Mouse (Mus musculus): ENCODE measurements around the gene Map2k7.

Map2k7 gene

DNA sequence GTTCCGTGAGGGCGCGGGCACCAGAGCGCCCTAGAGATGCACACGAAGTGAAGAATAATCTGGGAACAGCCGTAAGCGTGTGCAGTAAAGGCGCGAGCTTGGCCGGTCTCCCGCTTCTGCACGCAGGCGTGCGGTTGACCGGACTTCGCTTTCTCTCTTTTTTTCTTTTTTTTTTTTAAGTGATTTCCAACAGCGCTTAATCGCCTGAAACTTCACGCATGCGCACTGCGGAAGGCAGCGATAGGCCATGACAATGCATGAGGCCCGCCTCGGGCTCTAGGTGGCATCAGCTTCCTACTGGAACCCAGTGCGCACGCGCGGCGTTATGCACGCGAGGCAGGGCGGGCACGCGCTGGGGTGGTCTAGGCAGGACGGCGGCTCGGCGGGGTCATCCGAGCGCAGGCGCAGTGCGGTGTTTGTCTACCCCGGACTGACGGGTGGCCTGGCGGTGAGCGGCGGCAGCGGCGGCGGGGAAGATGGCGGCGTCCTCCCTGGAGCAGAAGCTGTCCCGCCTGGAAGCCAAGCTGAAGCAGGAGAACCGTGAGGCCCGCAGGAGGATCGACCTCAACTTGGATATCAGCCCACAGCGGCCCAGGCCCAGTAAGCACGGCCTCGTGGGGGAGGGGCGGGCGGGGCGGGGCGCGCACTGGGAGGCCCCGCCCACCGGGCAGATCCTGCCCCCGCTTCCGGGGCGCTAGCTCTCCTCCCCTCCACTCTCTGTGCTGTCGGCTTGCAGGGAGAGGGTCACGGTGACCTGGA lies at the start of gene Map2k7, which contains the start of gene Gm49320:
Map2k7 (plus strand) TSS at position 307 of the 759 bp plus-strand sequence.
Gm49320 (plus strand) TSS at position 432 of the 759 bp plus-strand sequence.
- DNase-seq (ENCODE audit: low spot score in 2 of 2) = peak; percentile 97 to 99

DNA sequence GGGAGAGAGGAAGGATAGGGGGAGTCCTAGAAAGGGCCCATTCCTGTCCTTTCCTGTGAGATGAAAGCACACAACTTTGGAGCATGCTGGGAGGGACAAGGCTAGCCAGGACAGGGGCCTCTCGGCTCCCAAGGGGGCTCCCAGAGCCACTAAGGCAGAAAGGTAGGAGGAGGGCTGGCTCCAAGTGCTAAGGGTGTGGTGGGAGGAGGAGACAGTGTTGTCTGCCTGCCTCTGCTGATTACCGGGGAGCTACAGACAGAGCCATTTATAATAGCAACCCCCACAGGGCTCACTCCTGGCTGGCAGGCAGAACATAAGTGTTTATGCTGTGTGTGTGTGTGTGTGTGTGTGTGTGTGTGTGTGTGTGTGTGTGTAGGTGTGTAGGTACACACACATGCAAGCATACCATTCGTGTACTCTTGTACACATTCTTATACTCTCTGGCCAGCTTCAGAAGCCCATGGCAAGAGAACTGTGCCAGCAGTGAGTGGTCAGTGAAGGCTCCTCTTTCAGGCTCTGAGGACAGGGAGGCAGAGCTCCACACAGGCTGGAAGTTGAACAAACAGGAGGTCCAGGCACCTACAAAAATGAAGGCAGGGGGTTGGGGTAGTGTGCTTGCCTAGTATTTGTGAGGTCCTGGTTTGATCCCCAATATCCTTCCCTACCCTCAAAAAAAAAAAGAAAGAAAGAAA lies 49.4 kb upstream of the Map2k7 start:
- no peak for DNase-seq (ENCODE audit: low spot score in 2 of 2)

DNA sequence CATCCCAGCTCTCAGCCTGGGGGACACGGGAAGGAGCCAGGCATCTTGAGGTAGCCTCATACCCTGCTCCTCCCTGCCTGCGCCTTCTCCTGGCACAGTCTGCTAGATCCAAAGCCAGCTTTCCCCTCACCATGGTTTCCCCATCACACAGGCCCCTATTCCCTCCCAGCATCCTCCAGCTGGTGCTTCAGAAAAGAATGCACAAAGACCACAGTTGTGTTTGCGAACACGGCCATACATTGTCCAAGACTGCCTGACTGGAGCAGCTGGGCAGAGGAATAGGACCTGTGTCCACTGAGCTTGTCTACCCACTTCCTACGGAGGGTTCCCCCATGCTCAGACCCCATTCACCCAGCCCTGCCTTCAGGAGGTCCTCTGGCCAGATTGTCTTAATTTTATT lies 46.2 kb upstream of the Map2k7 start:
- no peak for DNase-seq (ENCODE audit: low spot score in 2 of 2)

DNA sequence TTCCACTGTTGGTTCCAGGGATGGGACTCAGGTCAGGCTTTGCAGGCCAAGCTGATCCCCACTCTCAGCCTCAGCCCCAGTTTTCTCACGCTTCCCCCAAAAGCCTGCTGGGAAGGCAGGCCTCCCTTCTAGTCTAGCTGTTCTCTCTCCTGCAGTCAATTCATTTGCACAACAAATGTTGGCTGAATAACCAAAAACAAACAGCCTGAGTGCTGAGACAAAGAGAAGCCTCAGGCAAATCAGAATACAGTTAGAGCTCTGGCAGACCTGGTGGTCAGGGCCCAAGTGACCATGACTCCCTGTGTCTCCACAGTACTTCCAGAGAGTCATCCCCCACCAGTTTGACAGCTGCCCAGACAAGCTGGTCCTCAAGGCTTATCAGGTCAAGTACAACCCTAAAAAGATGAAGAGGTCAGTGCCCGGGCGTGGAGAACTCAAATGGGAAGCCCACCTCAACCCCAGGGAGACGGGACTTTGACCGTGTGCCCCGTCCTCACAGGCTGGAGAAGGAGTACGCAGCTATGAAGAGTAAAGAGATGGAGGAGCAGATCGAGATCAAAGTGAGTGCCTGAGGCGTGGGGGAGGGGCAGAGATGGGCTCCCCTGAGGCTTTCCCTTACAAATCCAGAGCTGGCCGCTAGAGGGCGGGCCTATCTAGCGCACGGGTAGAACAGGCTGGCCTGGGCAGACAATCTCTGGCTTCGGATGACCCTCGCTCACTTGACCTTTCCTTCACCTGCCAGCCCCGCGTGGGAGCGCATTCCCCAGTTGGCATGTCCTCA lies 45.5 kb upstream of the Map2k7 start:
- DNase-seq (ENCODE audit: low spot score in 2 of 2) = peak; percentile 59 to 82

DNA sequence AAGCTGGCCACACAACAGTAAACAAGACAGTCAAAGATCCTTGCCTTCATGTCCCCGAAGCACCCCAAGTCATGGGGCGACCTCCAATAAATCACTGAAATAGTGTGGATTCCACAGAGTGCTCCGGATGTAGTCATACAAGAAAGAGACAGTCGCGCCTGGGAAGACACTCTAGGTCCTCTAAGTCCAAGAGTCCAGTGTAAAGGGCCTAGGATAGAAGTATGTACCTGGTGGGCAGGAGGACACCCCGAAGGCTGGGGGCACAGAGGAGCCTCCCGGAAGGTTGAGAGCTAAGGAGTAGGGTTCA lies 45.0 kb upstream of the Map2k7 start:
- DNase-seq (ENCODE audit: low spot score in 2 of 2) = no peak

DNA sequence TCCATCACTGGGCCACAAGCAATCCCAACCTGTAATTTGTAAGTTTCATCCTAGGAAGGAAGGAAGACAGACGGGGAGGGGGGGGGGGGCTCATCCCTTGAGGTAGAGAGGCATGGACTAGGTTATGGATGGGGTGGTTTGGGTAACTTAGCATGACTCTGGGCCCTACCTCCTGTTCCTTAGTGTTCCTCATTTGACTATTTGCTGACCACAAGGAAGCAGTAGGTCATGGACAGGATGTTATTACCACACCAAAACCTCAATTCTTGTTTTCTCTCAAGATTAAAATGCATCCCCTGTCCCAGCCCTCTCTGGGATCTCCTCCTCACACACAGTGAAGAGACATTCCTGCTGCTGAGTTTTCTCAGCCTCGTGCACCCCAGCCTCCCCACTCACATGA lies 37.2 kb upstream of the Map2k7 start:
- no peak for DNase-seq (ENCODE audit: low spot score in 2 of 2)

DNA sequence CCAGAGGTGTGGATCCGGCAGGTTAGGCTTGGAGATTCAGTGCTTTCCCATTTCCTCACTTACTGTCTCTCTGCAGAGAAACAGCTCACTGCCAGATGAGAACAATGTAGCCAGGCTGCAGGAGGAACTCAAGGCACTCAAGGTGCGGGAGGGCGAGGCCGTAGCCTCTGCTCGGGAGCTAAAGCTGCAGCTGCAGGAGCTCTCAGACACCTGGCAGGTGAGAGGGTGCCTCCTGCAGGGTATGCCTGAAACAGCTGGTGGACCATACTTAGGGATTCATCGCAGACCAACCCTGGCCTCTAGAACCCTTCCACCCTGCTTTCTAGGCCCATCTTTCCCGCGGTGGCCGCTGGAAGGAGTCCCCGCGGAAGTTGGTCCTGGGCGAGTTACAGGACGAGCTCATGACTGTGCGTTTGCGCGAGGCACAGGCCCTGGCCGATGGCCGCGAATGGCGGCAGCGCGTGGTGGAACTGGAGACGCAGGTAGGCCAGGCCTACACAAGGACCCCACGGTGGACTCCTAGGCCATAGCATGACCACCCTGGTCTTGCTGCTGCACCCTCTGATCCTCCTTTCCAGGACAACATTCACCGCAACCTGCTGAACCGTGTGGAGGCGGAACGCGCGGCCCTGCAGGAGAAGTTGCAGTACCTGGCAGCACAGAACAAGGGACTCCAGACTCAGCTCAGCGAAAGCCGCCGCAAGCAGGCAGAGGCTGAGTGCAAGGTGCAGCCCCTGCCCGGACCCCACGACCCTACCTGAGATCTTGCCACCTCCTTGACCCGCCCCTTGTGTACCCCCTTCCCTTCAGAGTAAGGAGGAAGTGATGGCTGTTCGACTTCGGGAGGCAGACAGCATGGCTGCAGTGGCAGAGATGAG lies 33.1 kb upstream of the Map2k7 start:
- DNase-seq (ENCODE audit: low spot score in 2 of 2) = no peak

DNA sequence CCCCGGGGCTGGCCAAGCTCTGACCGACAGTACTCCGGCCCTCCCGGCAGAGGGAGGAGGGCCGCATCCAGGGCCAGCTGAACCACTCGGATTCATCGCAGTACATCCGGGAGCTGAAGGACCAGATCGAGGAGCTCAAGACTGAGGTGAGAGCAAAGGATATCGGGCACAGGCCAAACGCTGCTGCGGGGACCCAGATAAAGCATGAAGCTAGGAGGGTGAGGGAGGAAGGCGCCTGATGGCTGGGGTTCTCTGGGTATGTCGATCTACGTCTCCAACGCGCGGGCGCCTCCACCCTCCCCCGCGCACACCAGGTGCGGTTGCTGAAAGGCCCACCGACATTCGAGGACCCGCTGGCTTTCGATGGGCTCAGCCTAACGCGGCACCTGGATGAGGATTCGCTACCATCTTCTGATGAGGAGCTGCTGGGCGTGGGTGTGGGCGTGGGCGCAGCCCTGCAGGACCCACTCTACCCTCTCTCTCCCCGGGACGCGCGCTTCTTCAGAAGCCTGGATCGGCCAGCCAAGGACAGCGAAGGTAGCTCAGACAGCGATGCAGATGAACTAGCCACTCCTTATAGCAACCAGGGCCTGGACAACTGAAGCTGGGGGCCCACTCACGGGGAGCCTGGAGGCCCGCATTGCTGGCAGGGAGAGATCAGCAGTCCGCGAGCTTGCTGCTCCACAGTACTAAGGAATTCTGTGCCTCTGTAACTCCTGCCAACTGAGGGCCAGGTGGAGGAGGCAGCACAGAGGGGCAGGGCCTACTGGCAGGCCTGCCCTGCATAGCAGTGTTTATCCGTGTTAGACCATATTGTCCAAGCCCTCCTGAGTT lies 32.1 kb upstream of the Map2k7 start:
- DNase-seq (ENCODE audit: low spot score in 2 of 2) = no peak

DNA sequence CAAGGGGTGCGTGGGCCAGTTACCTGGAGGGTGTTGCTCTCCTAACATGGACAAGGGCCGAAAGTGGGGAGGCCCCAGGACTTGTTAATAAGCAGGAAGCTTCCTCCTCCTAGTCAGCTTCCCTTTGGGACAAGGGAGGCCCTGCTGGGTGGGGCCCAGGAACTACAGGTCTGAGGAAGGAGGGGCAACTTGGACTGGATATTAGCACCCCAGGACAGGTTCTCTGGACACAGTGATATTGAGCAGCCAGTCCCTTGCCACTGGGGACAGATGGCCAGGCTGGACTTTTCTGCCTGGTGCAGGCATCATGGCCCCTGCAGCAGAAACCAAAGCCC lies 31.6 kb upstream of the Map2k7 start:
- DNase-seq (ENCODE audit: low spot score in 2 of 2) = no peak

DNA sequence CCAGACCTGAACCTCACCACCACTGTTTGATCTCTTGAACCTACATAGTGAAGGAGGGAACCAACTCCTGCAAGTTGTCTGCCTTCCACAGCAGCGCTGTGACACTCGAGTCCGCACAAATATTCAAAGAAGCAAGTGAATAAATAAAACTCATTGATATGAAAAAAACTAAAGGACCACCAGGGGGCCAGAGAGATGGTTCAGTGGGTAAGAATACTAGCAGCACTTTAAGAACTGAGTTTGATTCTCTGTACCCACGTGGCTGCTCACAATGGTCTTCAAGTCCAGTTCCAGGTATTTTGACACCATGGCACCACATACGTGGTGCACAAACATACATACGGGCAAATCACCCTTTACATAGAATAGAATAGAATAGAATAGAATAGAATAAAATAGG lies 27.4 kb upstream of the Map2k7 start:
- DNase-seq (ENCODE audit: low spot score in 2 of 2) = no peak

DNA sequence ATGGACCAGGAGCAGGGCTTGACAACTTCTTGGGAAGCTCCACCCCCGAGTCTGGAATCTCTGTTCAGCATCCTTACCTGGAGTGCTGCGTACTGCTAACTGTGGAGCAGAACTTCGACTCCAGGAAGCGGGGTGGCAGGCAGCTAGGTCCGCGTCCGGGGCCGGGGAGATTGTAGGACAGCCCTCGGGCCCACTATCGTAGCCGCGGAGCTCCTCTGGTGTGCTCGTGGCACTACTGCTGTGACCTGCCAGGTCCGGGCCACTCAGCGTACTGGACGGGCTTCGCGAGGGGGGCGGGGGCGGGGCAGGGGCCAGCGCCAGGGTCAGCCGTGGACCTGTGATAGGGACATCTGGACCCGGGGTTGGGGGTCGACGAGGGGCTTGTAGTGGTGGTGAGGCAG lies 25.7 kb upstream of the Map2k7 start:
- DNase-seq (ENCODE audit: low spot score in 2 of 2) = no peak

DNA sequence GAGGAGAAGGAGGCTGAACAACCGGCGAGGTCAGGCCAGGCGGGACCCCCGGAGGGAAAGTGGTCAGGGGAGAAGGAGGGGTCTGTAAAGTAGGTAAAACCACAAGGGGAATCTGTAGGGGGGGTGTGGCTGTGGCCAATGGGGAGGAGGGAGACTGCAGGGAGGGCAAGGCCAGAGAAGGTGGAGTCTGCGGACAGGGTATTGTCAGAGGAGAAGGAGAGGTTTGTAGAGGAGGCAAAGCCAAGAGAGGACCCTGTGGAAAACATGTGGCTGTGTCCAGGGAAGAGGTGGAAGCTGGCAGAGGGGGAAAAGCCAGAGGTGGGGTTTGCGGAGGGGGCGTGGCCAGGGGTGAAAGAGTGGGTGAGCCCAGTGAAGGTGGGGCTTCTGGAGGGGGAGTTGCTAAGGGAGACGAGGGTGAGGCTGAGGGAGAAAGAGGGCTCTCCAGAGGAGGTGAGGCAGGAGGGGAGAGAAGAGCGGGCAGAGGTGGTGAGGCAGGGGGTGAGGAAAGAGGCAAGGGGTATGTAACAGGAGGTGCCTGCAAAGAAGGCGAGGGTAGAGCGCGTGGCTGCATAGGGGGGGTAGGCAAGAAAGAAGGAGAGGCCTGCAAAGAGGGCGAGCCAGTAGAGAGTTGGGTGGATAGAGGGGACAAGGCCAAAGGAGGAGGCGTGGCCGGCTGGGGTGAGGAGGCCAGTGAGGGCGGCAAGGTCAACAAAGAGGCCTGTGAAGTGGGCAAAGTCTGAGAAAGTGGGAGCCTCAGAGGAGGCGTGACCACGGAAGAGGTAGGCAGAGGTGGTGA lies 25.1 kb upstream of the Map2k7 start:
- peak in 1 of 2 experiments; percentile 17 for DNase-seq (ENCODE audit: low spot score in 2 of 2)

DNA sequence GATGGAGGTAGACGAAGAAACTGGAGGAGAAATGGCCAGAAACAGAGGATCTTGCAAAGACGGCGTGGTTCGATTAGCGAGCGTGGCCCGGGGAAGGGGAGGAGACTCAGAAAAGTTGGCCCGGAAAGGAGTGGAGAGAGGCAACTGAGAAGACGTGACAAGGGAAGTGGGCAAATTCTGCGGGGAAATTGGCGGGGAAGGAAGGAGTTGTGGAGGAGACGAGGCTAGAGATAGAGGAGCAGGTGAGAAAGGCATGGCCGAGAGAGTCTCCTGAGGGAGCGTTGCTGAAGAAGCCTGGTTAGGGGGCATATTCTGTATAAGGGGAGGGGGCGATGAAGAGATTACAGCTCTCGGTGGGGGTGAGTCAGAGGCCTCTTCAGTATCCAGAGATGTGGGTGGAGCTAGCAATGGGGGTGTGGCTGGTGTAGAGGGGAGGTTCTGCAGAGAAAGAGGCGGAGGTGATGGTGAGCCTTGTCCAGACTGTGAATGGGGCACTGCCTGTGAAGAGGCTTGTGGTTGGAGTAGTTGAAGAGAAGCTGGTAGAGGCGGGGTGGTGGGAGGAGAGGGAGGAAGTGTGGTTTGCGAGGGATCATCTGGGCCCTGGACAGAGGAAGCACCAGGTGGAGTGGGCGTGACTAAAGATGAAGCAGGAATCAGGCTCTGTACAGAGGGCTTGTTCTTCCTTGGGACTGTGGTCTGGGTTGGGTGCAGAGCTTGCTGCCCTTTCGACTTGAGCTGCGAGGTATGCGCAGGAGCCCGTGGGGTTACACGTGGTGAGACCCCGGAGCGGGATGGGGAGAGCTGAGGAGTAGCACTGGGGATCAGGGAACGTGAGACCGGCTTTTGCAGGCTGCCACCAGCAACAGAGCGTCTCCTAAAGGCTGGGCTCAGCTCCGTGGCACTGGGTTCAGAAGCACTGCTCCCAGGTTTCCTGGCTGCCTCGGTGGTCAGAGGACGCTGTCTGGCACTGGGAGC lies 24.2 kb upstream of the Map2k7 start:
- peak in 1 of 2 experiments; percentile 38 for DNase-seq (ENCODE audit: low spot score in 2 of 2)

DNA sequence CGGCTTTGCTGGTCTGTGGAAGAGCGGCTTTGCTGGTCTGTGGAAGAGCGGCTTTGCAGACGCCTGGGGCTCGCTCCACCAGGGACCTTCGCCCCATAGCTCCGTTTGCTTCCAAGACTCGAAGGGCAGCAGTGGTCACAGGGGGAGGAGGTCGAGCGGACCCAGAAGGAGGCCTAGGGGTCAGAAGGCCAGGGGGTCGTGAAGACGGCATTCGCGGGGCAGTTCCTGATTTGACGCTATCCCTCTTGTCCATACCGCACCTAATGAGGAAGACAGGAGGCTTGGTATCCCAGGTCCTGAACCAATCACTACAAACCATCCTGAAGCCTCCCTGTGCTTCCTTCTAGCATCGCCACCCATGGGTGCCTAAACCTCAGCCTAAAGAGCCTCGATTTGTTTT lies 22.2 kb upstream of the Map2k7 start:
- no peak for DNase-seq (ENCODE audit: low spot score in 2 of 2)

DNA sequence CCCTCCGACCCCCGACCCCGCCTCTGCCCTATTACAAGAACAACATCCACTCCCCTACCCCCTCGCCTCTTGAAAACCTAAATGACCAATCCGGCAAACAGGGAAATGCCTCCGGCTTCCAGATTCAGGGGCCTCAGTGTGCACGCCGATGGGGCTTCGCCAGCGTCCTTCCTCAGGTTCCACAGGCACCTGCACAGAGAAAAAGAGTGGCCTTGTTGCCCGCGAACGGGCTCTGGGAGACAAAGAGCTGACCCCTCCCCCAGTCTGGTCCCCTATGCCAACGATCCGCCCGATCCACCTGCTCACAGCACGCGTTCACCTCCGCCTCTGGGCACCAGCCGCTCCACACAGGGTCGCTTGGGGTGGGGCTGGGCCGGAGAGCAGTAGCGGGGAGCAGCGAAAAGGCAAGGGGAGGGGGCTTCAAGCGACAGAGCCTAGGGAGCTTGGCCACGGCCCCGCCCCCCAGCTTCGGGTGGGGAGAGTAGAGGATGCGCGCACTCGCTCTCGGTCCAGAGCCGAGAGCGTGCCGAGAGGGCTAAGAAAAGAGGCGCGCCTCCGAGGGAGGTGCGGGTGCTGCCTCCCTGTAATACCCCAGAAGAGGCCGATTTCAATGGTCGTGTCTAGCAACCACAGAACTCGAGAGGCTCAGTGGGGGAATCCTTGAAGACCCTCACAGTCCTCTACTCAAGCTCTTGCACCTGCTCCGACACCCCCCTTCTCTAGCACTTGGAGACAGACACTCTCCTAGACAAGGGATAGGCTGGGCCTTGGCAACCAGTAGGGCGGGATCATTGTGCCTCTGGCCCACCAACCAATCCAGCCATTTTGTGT lies 21.5 kb upstream of the Map2k7 start, which contains the start of gene Prr36:
Prr36 (minus strand) TSS at position 669 of the 831 bp plus-strand sequence.
- DNase-seq (ENCODE audit: low spot score in 2 of 2) = no peak

DNA sequence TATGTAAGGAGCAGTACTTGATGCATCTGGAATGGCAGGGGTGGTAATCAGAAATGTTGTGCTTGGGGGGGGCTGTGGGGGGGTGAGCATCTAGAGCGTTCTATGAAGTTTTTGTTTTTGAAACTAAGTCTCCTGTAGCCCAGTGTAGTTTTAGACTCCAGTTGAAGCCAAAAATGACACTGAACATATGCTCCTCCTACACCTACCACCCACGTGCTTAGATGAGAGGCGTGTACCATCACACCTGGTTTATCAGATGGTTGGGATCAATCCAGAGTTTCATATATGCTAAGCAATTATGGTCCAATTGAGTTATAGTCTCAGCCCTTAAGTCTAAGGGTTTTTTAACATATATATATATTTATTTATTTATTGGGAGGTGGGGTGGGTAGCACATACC lies 18.9 kb upstream of the Map2k7 start:
- DNase-seq (ENCODE audit: low spot score in 2 of 2) = no peak

DNA sequence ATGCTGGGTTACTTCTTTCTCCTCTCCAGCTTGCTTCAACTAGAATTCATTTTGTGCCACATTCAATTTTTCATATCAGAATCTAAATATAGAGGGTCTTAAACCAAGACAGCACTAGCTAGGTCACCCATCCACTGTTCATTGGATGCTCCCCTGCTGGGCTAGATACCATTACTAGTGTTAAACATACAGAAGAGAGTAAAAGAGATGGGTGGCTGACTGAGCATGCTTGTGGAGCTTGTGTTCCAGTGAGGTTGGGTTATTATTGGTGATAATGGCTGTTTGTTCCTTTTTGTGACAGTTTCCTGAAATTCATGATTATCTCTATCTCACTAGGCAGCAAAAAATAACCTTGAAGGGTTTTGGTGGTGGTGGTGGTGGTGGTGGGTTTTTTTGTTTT lies 16.5 kb upstream of the Map2k7 start:
- DNase-seq (ENCODE audit: low spot score in 2 of 2) = no peak

DNA sequence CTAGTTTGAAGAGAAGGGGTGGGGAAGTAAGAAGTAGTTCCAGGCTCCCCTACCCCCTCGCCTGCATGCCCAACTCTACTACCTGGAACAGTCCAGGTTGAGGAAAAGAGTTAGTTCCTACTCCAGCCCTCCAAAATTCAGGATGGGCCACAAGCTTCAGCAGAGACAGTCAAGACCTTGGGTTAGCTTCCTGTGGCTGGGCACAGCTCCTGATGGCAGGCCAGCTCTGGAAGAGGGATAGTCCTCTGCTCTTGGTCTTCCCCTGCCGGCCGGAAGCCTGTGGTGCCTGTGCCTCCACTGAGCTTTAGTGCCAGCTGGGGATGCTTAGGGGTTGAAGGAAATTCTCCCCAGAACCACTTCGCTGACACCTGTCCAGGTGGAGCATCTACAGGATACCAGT lies 12.2 kb upstream of the Map2k7 start:
- DNase-seq (ENCODE audit: low spot score in 2 of 2) = no peak
